Mouse (Mus musculus): ENCODE measurements around the gene Ribc2.

Ribc2 gene

GRCm38 (mm10) chr15:85178172-85178571, 46.3 kb downstream of the Ribc2 start:
- no peak for DNase-seq (ENCODE audit: low read depth, low spot score)

GRCm38 (mm10) chr15:85179528-85180180, 47.8 kb downstream of the Ribc2 start:
- DNase-seq (ENCODE audit: low read depth, low spot score) = no peak

GRCm38 (mm10) chr15:85180368-85180767, 48.5 kb downstream of the Ribc2 start:
- no peak for DNase-seq (ENCODE audit: low read depth, low spot score)

- DNase-seq (ENCODE audit: low read depth, low spot score) = no peak
These were observed 50.2 kb downstream of the Ribc2 start for GRCm38 (mm10) chr15:85182063-85182462.

GRCm38 (mm10) chr15:85186916-85187315, 55.0 kb downstream of the Ribc2 start:
- no peak for DNase-seq (ENCODE audit: low read depth, low spot score)

- no peak for DNase-seq (ENCODE audit: low read depth, low spot score)
These were observed 56.4 kb downstream of the Ribc2 start for GRCm38 (mm10) chr15:85188167-85188778.
